Mouse (Mus musculus) c-Kit-positive CD71-positive TER-119-positive erythroid progenitor cells, embryonic 14.5 days (primary cell): Measurements from ENCODE around the gene Dgkk.
"Not testable (repeated sequence)": the region's sequence is repeated elsewhere in the genome, so short reads cannot be mapped to it uniquely, and the experiment has no call there.

ENCODE experiments used
- DNase-seq: peaks from one replicate; pipeline ENCODE4 v3.0.0-alpha.2; 2013; ENCODE audit warnings: low spot score

The Dgkk gene

GRCm38 (mm10) chrX:6779006-6779405 lies at the start of gene Dgkk:
Gene Dgkk, plus strand, starts transcription at chrX:6779306.
- DNase-seq = not testable (repeated sequence)

GRCm38 (mm10) chrX:6733998-6734397 lies 45.1 kb upstream of the Dgkk start:
- no peak for DNase-seq

DNA sequence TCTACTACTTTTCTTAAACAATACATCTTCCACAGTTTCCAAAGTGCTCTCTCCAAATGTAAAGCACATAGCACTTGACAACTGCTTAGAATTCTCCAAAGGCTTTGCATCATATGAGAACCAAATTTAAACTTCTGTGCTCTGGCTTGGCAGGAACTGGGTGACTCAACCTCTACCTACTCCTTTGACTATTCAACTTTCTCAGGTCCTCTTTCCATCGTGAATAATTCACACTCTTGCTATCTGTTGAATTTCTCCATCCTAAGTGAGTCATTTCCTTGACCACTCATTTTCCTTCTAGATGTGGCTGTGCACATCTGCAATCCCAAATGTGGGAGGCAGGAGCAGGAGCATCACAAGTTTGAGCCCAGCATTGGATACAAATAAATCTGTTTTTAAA lies 28.4 kb upstream of the Dgkk start:
- DNase-seq = no peak

- no peak for DNase-seq
These were observed 27.5 kb upstream of the Dgkk start for GRCm38 (mm10) chrX:6751549-6752047.

DNA sequence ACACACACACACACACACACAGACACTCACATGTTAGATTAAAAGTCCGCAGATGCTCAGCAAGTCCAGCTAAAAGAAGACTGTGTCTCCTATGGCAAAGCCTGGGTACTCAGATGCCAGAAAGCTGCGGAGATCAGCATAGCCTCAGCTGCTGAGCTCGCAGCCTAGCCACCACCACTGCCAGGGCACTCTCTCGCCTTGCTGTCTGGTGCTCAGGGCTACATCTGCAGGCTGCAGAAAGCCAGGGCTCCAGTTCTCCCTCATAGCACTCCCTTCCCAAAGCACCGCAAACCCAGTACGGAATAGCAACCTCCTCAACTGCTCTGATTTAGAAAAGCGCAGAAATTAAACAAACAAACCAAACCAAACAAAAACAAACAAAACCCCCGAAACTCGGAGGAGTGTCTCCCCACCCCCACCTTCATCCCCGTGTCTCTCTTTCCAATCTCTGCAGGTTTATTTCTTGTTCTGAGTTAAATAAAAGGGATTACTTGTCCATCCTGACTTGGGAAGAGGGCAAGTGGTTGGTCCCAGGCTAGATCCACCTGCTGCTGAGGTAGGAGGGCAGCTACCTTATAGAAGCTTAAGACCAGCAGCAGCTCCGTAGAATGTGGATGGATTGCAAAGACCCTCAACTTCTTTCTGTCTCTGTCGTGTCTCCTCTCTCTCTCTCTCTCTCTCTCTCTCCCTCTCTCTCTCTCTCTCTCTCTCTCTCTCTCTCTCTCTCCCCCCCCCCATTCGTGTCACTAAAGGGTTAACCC lies 1.4 kb upstream of the Dgkk start:
- no peak for DNase-seq

- no peak for DNase-seq
These were observed 862 bp upstream of the Dgkk start for GRCm38 (mm10) chrX:6778250-6778637.

- DNase-seq = no peak
These were observed 948 bp downstream of the Dgkk start for GRCm38 (mm10) chrX:6779969-6780539.

DNA sequence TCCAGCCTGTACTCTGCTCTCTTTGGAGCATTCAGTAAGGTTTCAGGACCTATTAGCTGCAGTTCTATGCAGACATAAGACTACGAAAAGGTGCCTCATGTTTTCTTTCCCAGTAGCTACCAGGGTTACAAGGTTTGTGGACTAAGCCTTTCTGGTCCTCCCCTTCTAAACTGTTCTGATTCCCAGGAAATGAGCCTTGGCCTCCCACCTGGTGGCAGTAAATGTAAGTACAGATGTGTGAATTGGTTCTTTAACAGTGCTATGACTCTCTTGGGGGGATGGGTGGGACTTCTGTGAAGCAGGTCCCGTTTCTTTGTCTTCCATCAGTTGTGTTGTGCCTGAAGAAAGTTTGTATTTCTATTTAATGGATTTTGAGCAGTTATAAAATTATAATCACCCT lies 53.4 kb downstream of the Dgkk start:
- DNase-seq = no peak

DNA sequence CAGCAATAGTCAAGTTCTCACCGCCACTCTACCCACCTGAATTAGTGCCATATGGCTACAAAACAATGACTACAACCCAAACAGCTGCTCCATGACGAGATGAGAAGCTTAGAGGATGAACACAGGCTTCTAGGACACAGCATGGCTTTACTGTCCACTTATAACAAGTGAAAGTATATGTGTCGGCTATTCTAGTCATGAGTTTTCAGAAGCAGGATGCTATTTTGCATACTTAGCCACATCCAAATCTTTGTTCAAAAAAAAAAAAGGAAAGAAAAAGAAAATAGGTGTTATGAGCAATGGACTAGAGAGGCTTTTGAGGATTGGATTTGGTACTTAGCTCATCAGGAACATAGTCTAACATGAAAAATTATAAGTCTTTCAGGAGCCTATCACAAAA lies 74.4 kb downstream of the Dgkk start:
- DNase-seq = no peak

DNA sequence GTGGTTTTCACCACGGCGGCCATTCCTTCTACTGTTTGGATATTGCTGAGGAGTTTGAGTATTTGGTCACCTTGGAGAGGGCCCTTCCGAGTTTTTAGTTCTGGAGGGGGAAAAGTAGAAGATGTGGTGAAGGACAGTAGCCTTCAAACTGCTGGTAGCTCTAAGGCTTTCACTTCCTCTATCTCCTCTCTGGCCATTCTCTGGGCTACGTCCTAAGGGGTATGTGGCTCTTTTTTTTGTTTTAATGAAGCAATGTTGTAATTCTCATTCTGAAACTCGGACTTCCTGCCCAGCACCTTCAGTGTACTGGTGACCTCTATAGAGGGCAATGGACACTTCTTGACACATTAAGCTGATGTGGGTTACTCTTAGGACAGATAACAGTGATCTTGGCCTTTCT lies 75.0 kb downstream of the Dgkk start:
- DNase-seq = no peak

DNA sequence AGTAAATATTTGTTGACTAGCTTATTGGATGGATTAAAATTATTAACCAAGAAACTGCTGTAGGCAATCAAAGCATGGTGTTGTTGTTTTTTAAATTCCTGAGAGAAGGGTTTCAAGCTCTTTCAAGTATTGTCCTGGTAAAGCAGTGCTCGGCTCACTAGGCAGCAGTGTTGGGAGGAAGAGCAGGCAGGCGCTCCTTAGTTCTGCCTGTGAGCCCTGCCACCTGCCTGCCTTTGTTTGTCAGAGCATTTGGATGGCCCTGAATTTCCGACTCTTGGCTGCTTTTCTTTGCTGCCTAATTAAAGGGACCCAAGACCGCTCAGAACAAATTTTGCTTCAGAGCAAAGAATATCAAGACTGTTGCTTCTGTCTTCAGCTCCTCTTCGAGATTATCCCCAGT lies 114.8 kb downstream of the Dgkk start:
- no peak for DNase-seq

DNA sequence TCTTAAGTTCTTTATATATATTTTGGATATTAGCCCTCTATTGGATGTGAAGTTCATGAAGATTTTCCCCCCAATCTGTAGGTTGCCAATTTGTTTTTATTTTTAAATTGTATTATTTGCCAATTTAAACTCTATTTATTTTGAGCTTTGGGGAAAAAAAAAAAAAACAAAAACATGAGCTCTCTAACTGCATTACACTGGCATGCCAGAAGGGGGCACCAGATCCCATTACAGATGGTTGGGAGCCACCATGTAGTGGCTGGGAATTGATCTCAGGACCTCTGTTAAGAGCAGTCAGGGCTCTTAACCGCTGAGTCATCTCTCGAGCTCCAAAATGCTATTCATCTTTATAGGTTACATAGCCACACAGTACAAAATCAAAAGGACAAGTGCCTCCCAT lies 131.9 kb downstream of the Dgkk start:
- no peak for DNase-seq

- peak; percentile 1 for DNase-seq
These were observed 143.1 kb downstream of the Dgkk start for GRCm38 (mm10) chrX:6922165-6922564.

GRCm38 (mm10) chrX:6926224-6926623 lies 147.1 kb downstream of the Dgkk start:
- no peak for DNase-seq

- no peak for DNase-seq
These were observed 189.5 kb downstream of the Dgkk start for GRCm38 (mm10) chrX:6968598-6968997.

GRCm38 (mm10) chrX:6971956-6972355 lies 192.8 kb downstream of the Dgkk start:
- no peak for DNase-seq

DNA sequence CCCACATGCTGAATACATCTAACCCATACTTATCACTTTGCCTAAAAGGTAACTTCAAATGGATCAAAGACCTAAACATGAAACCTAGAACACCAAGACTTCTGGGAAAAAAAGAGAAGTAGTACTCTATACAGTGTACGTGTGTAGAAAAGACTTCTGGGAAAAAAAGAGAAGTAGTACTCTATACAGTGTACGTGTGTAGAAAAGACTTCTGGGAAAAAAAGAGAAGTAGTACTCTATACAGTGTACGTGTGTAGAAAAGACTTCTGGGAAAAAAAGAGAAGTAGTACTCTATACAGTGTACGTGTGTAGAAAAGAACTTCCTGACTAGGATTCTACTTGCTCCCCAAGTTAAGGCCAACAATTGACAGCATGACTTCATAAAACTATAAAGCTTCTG lies 204.8 kb downstream of the Dgkk start:
- DNase-seq = not testable (repeated sequence)
